16 mouse cellular contexts compared by ENCODE assay signal in genomic region chr5:136660721-136661120, GRCm38 (mm10). TPM values are rescaled to one million over a fixed set of nuclear protein-coding genes. Genes with fewer than 3 reads are reported as not detected.
DNase-seq lines count a peak whose midpoint lies in the region; TF ChIP-seq lines count a peak whose summit lies in the region.
"Not testable (repeated sequence)": the region's sequence is repeated elsewhere in the genome, so short reads cannot be mapped to it uniquely, and the experiment has no call there.
"Had no signal": no experiment of that assay in that cellular context is flagged by ENCODE, and none has a peak within 500 bp of the region (broad histone marks: within the 10 kb centered on the region; RNA-seq: fewer than 3 reads in every experiment).

No protein-coding gene starts in this region.

- H3K4me3 ChIP-seq in CH12.LX (replicated peaks in 1 of 3; ENCODE audit: low read depth in 2 of 3, low read length in 2 of 3, poor library complexity in 1 of 3) = not testable (repeated sequence)

- TF ChIP-seq POLR2A in CH12.LX (IDR thresholded peaks at IDR 0.05; ENCODE audit: low read depth, low read length) = not testable (repeated sequence)

- TF ChIP-seq CTCF in CH12.LX (conservative IDR thresholded peaks at IDR 0.05 in 1 of 2, IDR thresholded peaks at IDR 0.05 in 1 of 2; ENCODE audit: low read depth in 2 of 2, low read length in 2 of 2) = not testable (repeated sequence)

- TF ChIP-seq EP300 in CH12.LX (IDR thresholded peaks at IDR 0.05; ENCODE audit: low read length) = not testable (repeated sequence)

- DNase-seq in CH12.LX (ENCODE audit: extremely low read depth) (peak; percentile 6), ES-CJ7 (ENCODE audit: low read depth, low spot score) (peak; percentile 35), R1 (ENCODE audit: low read depth, low spot score) (peak; percentile 85), ZHBTc4 (ENCODE audit: low read depth, low spot score) (peak; percentile 73)

- not testable (repeated sequence) for H3K4me1 ChIP-seq in CH12.LX (ENCODE audit: control insufficient read depth in 1 of 2, insufficient read depth in 2 of 2)

- not testable (repeated sequence) for H3K9me3 ChIP-seq in CH12.LX (replicated peaks; ENCODE audit: low read length)

- peaks cover 50% of the 10 kb centered on the region for H3K27me3 ChIP-seq in CH12.LX (replicated peaks)

- H3K36me3 ChIP-seq in CH12.LX (replicated peaks in 1 of 2; ENCODE audit: control insufficient read depth in 1 of 2, insufficient read depth in 1 of 2, low read length in 1 of 2) = not testable (repeated sequence)

- H3K27ac ChIP-seq in CH12.LX (ENCODE audit: insufficient read depth, low read depth) = not testable (repeated sequence)

- not testable (repeated sequence) for TF ChIP-seq RAD21 in CH12.LX (IDR thresholded peaks at IDR 0.05; ENCODE audit: low read depth, low read length)

- dilution Hi-C loops in CH12.LX (cut with MboI; ENCODE audit: extremely low pct_ligation_motif_present, extremely low pct_unique_long_range_greater_than_20kb, low sequenced_read_pairs) = not testable (repeated sequence)

- in situ Hi-C loops in CH12.LX (cut with MboI; ENCODE audit: low pct_ligation_motif_present, low pct_unique_long_range_greater_than_20kb, low sequenced_read_pairs) = loop anchor here (25.0 kb wide), 1 partner anchor 398 kb away; no protein-coding TSS in a partner anchor

- not testable (repeated sequence) for H3K79me2 ChIP-seq in CH12.LX (replicated peaks; ENCODE audit: control insufficient read depth, extremely low read depth, insufficient read depth, poor library complexity, severe bottlenecking)

- H3K9ac ChIP-seq in CH12.LX (ENCODE audit: insufficient read depth, low read depth) = not testable (repeated sequence)

- not testable (repeated sequence) for H3K4me2 ChIP-seq in CH12.LX (ENCODE audit: insufficient read depth, low read depth, poor library complexity, severe bottlenecking)

RNA-seq across cellular contexts. Expression of gene Myl10, which starts 32.2 kb away (rescaled TPM):
- not detected in 2 replicates for total RNA-seq in CH12.LX (2012; rRNA removed)
- not detected in 2 replicates for total RNA-seq in CH12.LX (2014; rRNA removed)
- not detected in 2 replicates for polyA plus RNA-seq in CH12.LX (2012; ENCODE audit: insufficient read length, low read depth)
- total RNA-seq: adrenal gland, adult 18-20 months; adrenal gland, adult 2 months; adrenal gland, adult 8-10 months; adrenal gland, postnatal 10 days; adrenal gland, postnatal 14 days; adrenal gland, postnatal 25 days; adrenal gland, postnatal 36 days; ES-E14; G1E had no signal
- polyA plus RNA-seq: adrenal gland, adult 2 months; brain, embryonic 14.5 days; cerebellum, adult 2 months; G1E; Patski had no signal

Comparison
In these comparisons a context has a peak if more than half of its experiments do, and no peak if none do; other contexts are left out.
1. DNase-seq: peak in every context shown above with its lines; median percentile 85 in R1; 73 in ZHBTc4; 35 in ES-CJ7; 6 in CH12.LX.